Mouse (Mus musculus) E14TG2a.4 (cell line): ENCODE data around the gene Dab2ip.

Experiments
- CTCF ChIP-seq: conservative IDR thresholded peaks from 2 replicates; pipeline ENCODE4 v1.5.1; 2014; ENCODE audit warnings: low read length
- NANOG ChIP-seq: IDR thresholded peaks from 2 replicates; pipeline ENCODE4 v1.6.1; 2014; ENCODE audit warnings: borderline replicate concordance, low read length, mixed read lengths
- POU5F1 ChIP-seq: IDR thresholded peaks from 2 replicates; pipeline ENCODE4 v1.6.1; 2014; ENCODE audit warnings: low read length, borderline replicate concordance

GRCm38 (mm10) chr2:35635541-35635940, 77.5 kb downstream of the Dab2ip start:
- no peak for TF ChIP-seq CTCF
- TF ChIP-seq POU5F1 = no peak
- no peak for TF ChIP-seq NANOG
